Mouse (Mus musculus): Measurements from ENCODE around the gene Kctd5.

DNA sequence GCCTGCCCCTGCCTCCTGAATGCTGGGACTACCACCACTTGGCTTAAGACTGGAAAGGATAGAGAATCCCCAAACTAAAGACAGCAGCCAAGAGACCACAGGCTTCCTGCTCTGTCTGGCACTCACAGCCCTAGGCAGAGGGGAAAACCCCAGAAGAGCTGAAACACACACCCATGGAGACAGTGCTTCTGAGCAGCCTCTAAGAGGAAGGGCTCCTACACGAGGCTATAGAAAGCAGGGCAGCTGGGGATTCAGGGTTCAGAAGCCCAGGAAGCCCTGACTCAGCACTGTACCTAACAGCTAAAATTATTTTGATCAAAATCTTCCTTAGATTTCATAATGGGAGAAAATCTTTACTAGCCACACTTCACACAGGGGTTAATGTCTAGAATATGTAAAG lies 11.3 kb upstream of the Kctd5 start:
- no peak for TF ChIP-seq GATA1 (IDR thresholded peaks at IDR 0.05; ENCODE audit: borderline replicate concordance, low read length)
- no peak for TF ChIP-seq FLI1 (IDR thresholded peaks at IDR 0.05; ENCODE audit: low read length)
